Mouse (Mus musculus) layer of hippocampus, adult 8-10 months (tissue): ENCODE data around the gene Rp9. TPM values are rescaled to one million over a fixed set of nuclear protein-coding genes. Genes with fewer than 3 reads are reported as not detected.

Experiments used
- DNase-seq, 2 experiments: peaks; one replicate each; pipeline ENCODE4 v3.0.0; 2022; ENCODE audit warnings: low spot score in 2 of 2
- total RNA-seq, 4 experiments: library from RNA; stranded (reverse); gene quantifications; 2 replicates each; pipeline ENCODE4 v1.2.4; 2022

The Rp9 gene
- total RNA-seq, 4 experiments from 2014 or later, result 31.6 to 41.5 (median 34.7) TPM

GRCm38 (mm10) chr9:22368030-22368429, 101.5 kb downstream of the Rp9 start:
- peak in 1 of 2 experiments; percentile 8 for DNase-seq

GRCm38 (mm10) chr9:22366621-22367020, 102.9 kb downstream of the Rp9 start:
- DNase-seq, result no peak

DNA sequence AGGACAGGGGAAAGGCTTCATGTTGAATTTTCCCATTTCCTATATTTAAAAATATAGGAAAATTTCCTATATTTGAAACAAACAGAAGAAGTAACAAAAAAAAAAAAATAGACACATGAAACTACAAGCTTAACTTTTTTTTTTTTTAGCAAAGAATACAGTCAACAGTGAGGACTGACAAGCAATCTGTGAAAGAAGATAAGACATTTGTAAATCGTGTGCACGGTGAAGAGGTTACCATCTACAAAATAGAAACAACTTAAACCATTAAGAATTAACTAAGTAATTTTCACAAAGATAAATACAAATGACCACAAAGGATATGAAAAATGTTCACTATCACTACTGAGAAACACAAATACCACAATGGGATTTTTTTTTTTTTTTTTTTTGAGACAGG, 103.3 kb downstream of the Rp9 start:
- no peak for DNase-seq

Other genes with a start within 250 kb of the Rp9 start
- gene Zfp809, start 244.0 kb downstream of the Rp9 start, total RNA-seq, result 10 to 100 TPM; 21.2 to 23.1 (median 22.5) TPM
- 1 to 10 TPM; 5.1 to 6.3 (median 5.3) TPM for gene Zfp599, start 209.8 kb downstream of the Rp9 start, total RNA-seq
- gene Zfp810, start 162.1 kb downstream of the Rp9 start, total RNA-seq, result 10 to 100 TPM; 17.6 to 20.9 (median 19.9) TPM
- 10 to 100 TPM; 23.7 to 32.9 (median 29.4) TPM for gene Anln, start 80.6 kb downstream of the Rp9 start, total RNA-seq
- gene 9530077C05Rik, start 58.2 kb downstream of the Rp9 start, total RNA-seq, result 10 to 100 TPM in 1 of 4 experiments, 1 to 10 TPM in 3; 6.0 to 10.9 (median 8.1) TPM
- not detected for gene Gm17545, start 15.5 kb downstream of the Rp9 start, total RNA-seq
- 10 to 100 TPM; 24.8 to 28.7 (median 27.8) TPM for gene Bbs9, start 6.0 kb upstream of the Rp9 start, total RNA-seq